Mouse (Mus musculus) testis, adult 2 months (tissue): Measurements from ENCODE around the gene Snai3. TPM values are rescaled to one million over a fixed set of nuclear protein-coding genes. Genes with fewer than 3 reads are reported as not detected.
A peak's percentile ranks its signal among the peaks of the same experiment; 100 is the strongest.

Experiments used
- H3K27ac ChIP-seq: fragments of 200-500 bp; 2 replicates; pipeline ENCODE4 v1.5.1; 2012; ENCODE audit warnings: low read depth, low read length; ENCODE audit not compliant: control insufficient read depth, insufficient read depth
- H3K27me3 ChIP-seq: fragments of 200-500 bp; 2 replicates; pipeline ENCODE4 v1.6.1; 2012; ENCODE audit warnings: mild to moderate bottlenecking, low read length, moderate library complexity; ENCODE audit not compliant: control insufficient read depth, insufficient read depth
- H3K36me3 ChIP-seq: fragments of 200-500 bp; 2 replicates; pipeline ENCODE4 v1.6.1; 2012; ENCODE audit warnings: mild to moderate bottlenecking, low read length; ENCODE audit not compliant: control insufficient read depth, insufficient read depth
- H3K4me1 ChIP-seq: fragments of 200-500 bp; 2 replicates; pipeline ENCODE4 v1.6.1; 2012; ENCODE audit warnings: low read length; ENCODE audit not compliant: control insufficient read depth, insufficient read depth
- H3K4me3 ChIP-seq: fragments of 200-500 bp; 2 replicates; pipeline ENCODE4 v1.5.1; 2012; ENCODE audit warnings: low read depth, mild to moderate bottlenecking, low read length, moderate library complexity, mixed read lengths; ENCODE audit not compliant: control insufficient read depth
- CTCF ChIP-seq: fragments of 200-500 bp; IDR thresholded peaks from 2 replicates; pipeline ENCODE4 v1.5.1; 2012; ENCODE audit warnings: low read depth, mild to moderate bottlenecking, inconsistent platforms, low read length, moderate library complexity; ENCODE audit not compliant: control insufficient read depth, insufficient read depth, insufficient replicate concordance
- POLR2A ChIP-seq: fragments of 200-500 bp; IDR thresholded peaks from 2 replicates; pipeline ENCODE4 v1.6.1; 2012; ENCODE audit warnings: low read depth, mild to moderate bottlenecking, inconsistent platforms, low read length, moderate library complexity; ENCODE audit not compliant: control insufficient read depth
- polyA plus RNA-seq: library from polyadenylated mRNA; depleted of rRNA; stranded (reverse); fragments of >200 nt; gene quantifications from 2 replicates; pipeline ENCODE4 v1.2.3, GENCODE M21; 2012

Gene Snai3
- polyA plus RNA-seq, 1 experiment = 3.8 TPM

- H3K4me1 ChIP-seq = no peaks in the 10 kb centered on the region
- TF ChIP-seq CTCF (no peak), POLR2A (no peak)
- H3K4me3 ChIP-seq = no peak overlapping the region
- no peaks in the 10 kb centered on the region for H3K27me3 ChIP-seq
- peaks cover 3% of the 10 kb centered on the region; the same call in 1 of the 2 replicates for H3K36me3 ChIP-seq
- no peak overlapping the region for H3K27ac ChIP-seq
Measured at GRCm38 (mm10) chr8:122482448-122482847, 21.9 kb upstream of the Snai3 start.

DNA sequence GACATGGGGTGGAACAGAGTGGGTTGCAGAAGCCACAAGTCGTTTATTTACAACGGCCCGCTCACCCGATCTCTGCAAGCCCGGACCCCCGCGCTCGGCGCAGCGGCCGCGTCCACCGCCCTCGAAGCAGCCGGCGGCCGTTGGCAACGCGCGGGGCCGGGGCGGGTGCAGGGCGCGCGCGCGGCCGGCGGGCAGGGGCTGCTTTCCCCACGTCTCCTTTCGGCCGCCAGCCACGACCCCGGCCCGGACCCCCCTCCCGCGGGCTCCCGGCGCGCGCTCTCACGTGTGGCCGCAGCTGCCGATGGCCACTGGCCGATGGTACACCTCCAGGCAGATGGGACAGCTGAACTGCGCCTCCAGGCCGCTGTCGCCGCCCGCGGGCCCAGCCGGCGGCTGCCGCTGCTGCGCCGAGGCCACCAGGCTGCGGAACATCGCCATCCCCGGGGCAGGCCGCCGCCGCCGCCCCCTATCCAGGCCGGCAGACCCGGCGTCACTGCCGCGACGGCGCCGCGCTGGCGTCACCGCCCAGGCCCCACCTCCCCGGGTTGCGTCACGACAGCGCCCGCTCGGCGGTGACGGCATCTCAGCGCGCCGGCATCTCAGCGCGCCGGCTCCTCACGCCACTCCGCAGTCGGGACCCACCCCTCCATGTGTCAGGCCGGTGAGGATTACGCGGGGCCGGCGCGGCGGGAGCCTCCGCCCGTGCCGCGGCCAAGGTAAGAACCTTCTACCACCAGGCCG is 15.2 kb upstream of the Snai3 start, which contains the start of the genes Rnf166 and Ctu2:
TSS of gene Rnf166 (minus strand) at position 485 of the 741 bp plus-strand sequence.
TSS of gene Ctu2 (plus strand) at position 564 of the 741 bp plus-strand sequence.
- Histone ChIP-seq H3K27me3 (no peaks in the 10 kb centered on the region), H3K36me3 (peaks cover 3% of the 10 kb centered on the region), H3K4me1 (peaks cover 14% of the 10 kb centered on the region), H3K27ac (peak within 1 kb of the TSS; percentile 92), H3K4me3 (peak within 1 kb of the TSS; percentile 96)
- TF ChIP-seq POLR2A (peak; percentile 83), CTCF (no peak)

- TF ChIP-seq POLR2A = no peak
- Histone ChIP-seq H3K27ac (peak overlapping the region; percentile 92), H3K27me3 (no peaks in the 10 kb centered on the region), H3K36me3 (peaks cover 3% of the 10 kb centered on the region), H3K4me3 (peak overlapping the region; percentile 96), H3K4me1 (peaks cover 14% of the 10 kb centered on the region)
Measured at GRCm38 (mm10) chr8:122474951-122475560, 14.5 kb upstream of the Snai3 start.

GRCm38 (mm10) chr8:122473911-122474421 is 13.4 kb upstream of the Snai3 start:
- peaks cover 3% of the 10 kb centered on the region for H3K36me3 ChIP-seq
- peaks cover 14% of the 10 kb centered on the region for H3K4me1 ChIP-seq
- H3K4me3 ChIP-seq = peak overlapping the region; percentile 96
- no peak for TF ChIP-seq CTCF
- TF ChIP-seq POLR2A = no peak
- H3K27ac ChIP-seq = no peak overlapping the region
- H3K27me3 ChIP-seq = no peaks in the 10 kb centered on the region

- Histone ChIP-seq H3K4me1 (peaks cover 9% of the 10 kb centered on the region), H3K4me3 (no peak overlapping the region), H3K36me3 (no peaks in the 10 kb centered on the region; the same call in none of the 2 replicates), H3K27ac (no peak overlapping the region), H3K27me3 (no peaks in the 10 kb centered on the region)
- no peak for TF ChIP-seq POLR2A
- no peak for TF ChIP-seq CTCF
Measured at GRCm38 (mm10) chr8:122470691-122471090, 10.2 kb upstream of the Snai3 start.

DNA sequence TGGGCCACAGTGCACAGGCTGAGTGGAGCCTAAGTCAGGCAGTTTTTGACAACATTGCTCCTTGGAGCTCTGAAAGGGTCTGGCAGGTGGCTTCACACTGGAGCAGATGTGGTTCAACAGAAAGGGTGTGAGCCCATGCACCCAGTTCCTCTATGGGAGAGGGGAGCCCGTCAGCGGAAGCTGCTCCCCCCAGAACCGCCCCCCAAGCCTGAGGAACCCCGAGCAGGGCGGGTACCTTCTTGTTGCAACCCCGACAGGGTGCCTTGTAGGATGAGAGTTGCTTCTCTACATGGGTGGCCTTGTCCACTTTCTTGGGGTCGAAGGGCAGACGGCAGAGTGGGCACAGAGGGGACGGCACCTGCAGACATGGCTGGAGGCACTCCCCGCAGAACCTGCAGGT is 9.4 kb upstream of the Snai3 start:
- no peaks in the 10 kb centered on the region for H3K27me3 ChIP-seq
- H3K27ac ChIP-seq = no peak overlapping the region
- H3K36me3 ChIP-seq = no peaks in the 10 kb centered on the region; the same call in none of the 2 replicates
- H3K4me1 ChIP-seq = peaks cover 6% of the 10 kb centered on the region
- TF ChIP-seq POLR2A = no peak; the same call in 1 of the 2 replicates
- TF ChIP-seq CTCF = no peak
- H3K4me3 ChIP-seq = no peak overlapping the region

GRCm38 (mm10) chr8:122469407-122469806 is 8.9 kb upstream of the Snai3 start:
- Histone ChIP-seq H3K4me1 (peaks cover 4% of the 10 kb centered on the region), H3K4me3 (no peak overlapping the region), H3K36me3 (no peaks in the 10 kb centered on the region; the same call in none of the 2 replicates), H3K27me3 (no peaks in the 10 kb centered on the region), H3K27ac (no peak overlapping the region)
- no peak for TF ChIP-seq CTCF
- no peak for TF ChIP-seq POLR2A
